Mouse (Mus musculus): ENCODE data around the gene Hrh1. TPM values are rescaled to one million over a fixed set of nuclear protein-coding genes. Genes with fewer than 3 reads are reported as not detected.

Gene Hrh1
- polyA plus RNA-seq, 1 experiment from 2014 or later: 0.32 TPM

DNA sequence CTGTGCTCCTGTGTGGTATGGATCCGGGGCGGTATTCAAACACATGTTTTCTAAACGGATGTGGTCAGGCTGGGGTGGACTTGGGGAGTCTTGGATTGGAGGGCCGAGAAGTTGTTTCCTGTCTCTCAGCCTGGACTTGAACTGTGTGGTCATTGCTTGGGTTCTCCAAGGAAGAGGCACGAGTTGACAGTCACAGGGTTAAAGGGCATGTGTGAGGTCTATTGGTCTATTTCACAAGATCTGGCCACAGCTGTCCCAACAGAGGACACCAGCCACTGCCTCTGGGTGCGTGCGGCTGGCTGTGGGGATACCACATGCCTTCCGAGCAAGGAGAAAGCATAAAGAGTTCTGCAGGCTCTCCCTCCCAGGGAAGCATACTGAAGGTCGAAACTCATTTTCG is 2.7 kb downstream of the Hrh1 start:
- ATAC-seq (ENCODE audit: insufficient read depth, low FRiP score, low TSS enrichment) (no peak), DNase-seq (ENCODE audit: low spot score) (no peak)
- no peaks in the 10 kb centered on the region for H3K9me3 ChIP-seq (ENCODE audit: control insufficient read depth, low read length)
- WGBS: 77% methylated on average over 10 of the region's 10 CpGs
- peaks cover 37% of the 10 kb centered on the region for H3K27me3 ChIP-seq (ENCODE audit: control insufficient read depth, insufficient read depth, low read length)
- no peaks in the 10 kb centered on the region for H3K36me3 ChIP-seq (ENCODE audit: control insufficient read depth, insufficient read depth, low read length)
- H3K4me2 ChIP-seq (ENCODE audit: low read depth): no peak overlapping the region
- no peak overlapping the region for H3K27ac ChIP-seq (ENCODE audit: low read depth, low read length)
- H3K4me3 ChIP-seq (ENCODE audit: low read depth, low read length): no peak overlapping the region
- peaks cover 4% of the 10 kb centered on the region; the same call in 1 of the 2 replicates for H3K4me1 ChIP-seq (ENCODE audit: control insufficient read depth, insufficient read depth, low read length)
- no peak overlapping the region for H3K9ac ChIP-seq (ENCODE audit: low read length)

DNA sequence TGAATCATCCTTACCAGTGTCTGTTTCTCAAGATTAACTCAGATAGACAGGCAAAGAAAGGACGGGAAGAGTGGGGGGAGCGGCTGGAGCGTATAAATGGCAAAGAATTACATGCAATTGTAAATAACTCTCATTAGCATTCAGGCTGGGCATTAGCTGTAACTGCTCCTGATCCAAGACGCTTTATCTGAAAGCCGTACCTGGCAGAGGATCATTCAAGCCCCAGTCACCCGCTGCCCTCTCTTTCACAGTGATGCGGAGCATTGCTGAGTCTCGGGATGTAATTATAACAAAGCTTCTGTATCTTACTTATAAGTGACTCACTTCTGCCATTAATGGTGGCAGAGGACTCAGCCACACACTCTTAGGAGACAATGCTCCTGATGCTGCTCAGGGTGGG is 3.1 kb downstream of the Hrh1 start:
- ATAC-seq (ENCODE audit: insufficient read depth, low FRiP score, low TSS enrichment) (no peak), DNase-seq (ENCODE audit: low spot score) (no peak)
- Histone ChIP-seq H3K4me1 (ENCODE audit: control insufficient read depth, insufficient read depth, low read length) (peaks cover 4% of the 10 kb centered on the region; the same call in 1 of the 2 replicates), H3K27ac (ENCODE audit: low read depth, low read length) (no peak overlapping the region), H3K4me2 (ENCODE audit: low read depth) (no peak overlapping the region), H3K27me3 (ENCODE audit: control insufficient read depth, insufficient read depth, low read length) (peaks cover 37% of the 10 kb centered on the region), H3K4me3 (ENCODE audit: low read depth, low read length) (no peak overlapping the region), H3K36me3 (ENCODE audit: control insufficient read depth, insufficient read depth, low read length) (no peaks in the 10 kb centered on the region), H3K9ac (ENCODE audit: low read length) (no peak overlapping the region), H3K9me3 (ENCODE audit: control insufficient read depth, low read length) (no peaks in the 10 kb centered on the region)
- WGBS: 78% methylated on average over 8 of the region's 8 CpGs

DNA sequence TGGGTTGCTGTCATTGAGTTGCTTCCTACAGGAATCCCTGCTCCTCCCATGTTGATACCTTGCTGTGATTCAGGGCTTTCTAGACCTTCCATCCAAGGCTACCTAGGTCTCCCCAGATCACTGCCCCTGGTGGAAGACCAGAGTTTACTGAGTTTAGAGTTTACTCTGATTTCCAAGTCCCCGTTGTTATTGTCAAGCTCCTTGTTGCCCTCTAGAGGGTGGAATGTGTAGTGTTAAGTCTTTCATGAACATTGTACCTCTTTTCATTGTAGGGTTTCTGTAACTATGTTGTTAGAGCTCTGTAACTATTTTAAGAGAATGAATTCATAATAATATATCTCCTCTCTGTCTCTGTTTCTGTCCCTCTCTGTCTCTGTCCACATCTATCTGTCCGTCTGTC is 4.4 kb downstream of the Hrh1 start:
- 89% methylated on average over 2 of the region's 2 CpGs for WGBS
- H3K9ac ChIP-seq (ENCODE audit: low read length): no peak overlapping the region
- no peak overlapping the region for H3K4me2 ChIP-seq (ENCODE audit: low read depth)
- H3K9me3 ChIP-seq (ENCODE audit: control insufficient read depth, low read length): no peaks in the 10 kb centered on the region
- ATAC-seq (ENCODE audit: insufficient read depth, low FRiP score, low TSS enrichment): no peak
- H3K36me3 ChIP-seq (ENCODE audit: control insufficient read depth, insufficient read depth, low read length): no peaks in the 10 kb centered on the region
- H3K4me1 ChIP-seq (ENCODE audit: control insufficient read depth, insufficient read depth, low read length): peaks cover 4% of the 10 kb centered on the region; the same call in 1 of the 2 replicates
- no peak overlapping the region for H3K4me3 ChIP-seq (ENCODE audit: low read depth, low read length)
- H3K27ac ChIP-seq (ENCODE audit: low read depth, low read length): no peak overlapping the region
- DNase-seq (ENCODE audit: low spot score): no peak
- H3K27me3 ChIP-seq (ENCODE audit: control insufficient read depth, insufficient read depth, low read length): peaks cover 27% of the 10 kb centered on the region

DNA sequence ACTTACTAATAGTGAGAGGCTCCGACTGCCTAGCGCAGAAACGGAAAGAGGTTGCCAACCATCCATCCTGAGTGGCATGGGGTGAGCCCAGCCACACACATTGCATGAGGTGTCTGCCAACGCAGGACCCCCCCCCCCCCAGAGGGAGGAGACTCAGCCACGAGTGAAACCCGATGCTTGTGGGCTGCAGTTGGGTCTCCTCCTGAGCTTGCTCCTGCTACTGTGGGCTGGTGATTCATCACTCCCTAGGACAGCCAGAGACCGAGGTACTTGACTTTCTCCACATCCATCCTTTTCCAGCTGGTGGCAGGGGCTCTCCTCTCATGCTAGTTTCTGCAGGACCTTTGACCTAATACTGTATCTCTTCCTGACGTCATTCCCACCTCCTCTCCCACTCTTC is 5.9 kb downstream of the Hrh1 start:
- DNase-seq (ENCODE audit: low spot score) (no peak), ATAC-seq (ENCODE audit: insufficient read depth, low FRiP score, low TSS enrichment) (no peak)
- no peak overlapping the region for H3K4me3 ChIP-seq (ENCODE audit: low read depth, low read length)
- H3K9ac ChIP-seq (ENCODE audit: low read length): no peak overlapping the region
- no peak overlapping the region for H3K4me2 ChIP-seq (ENCODE audit: low read depth)
- no peaks in the 10 kb centered on the region for H3K36me3 ChIP-seq (ENCODE audit: control insufficient read depth, insufficient read depth, low read length)
- no peaks in the 10 kb centered on the region for H3K4me1 ChIP-seq (ENCODE audit: control insufficient read depth, insufficient read depth, low read length)
- WGBS: 40% methylated on average over 8 of the region's 8 CpGs
- H3K9me3 ChIP-seq (ENCODE audit: control insufficient read depth, low read length): no peaks in the 10 kb centered on the region
- no peak overlapping the region for H3K27ac ChIP-seq (ENCODE audit: low read depth, low read length)
- H3K27me3 ChIP-seq (ENCODE audit: control insufficient read depth, insufficient read depth, low read length): peaks cover 12% of the 10 kb centered on the region

DNA sequence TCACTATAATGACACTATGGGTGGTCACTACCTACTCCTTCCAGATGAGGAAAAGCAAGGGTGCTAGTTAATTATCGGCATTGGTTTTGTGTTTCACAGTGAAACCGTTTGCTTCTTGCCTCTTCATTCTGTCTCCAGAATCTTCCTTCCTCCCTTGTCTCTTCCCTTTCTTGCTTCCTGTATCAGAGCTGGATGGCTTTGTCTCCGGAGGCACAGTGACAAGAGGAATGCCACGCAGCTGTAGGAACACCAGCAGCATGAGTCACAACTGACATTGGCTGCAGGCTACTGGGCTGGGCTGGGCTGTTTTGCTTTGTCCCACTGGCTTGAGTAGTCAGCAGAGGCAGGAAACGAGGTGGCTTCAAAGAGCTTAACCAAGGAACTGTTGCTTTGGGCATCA is 6.4 kb downstream of the Hrh1 start:
- Histone ChIP-seq H3K36me3 (ENCODE audit: control insufficient read depth, insufficient read depth, low read length) (no peaks in the 10 kb centered on the region), H3K4me3 (ENCODE audit: low read depth, low read length) (no peak overlapping the region), H3K9me3 (ENCODE audit: control insufficient read depth, low read length) (no peaks in the 10 kb centered on the region), H3K4me1 (ENCODE audit: control insufficient read depth, insufficient read depth, low read length) (no peaks in the 10 kb centered on the region), H3K9ac (ENCODE audit: low read length) (no peak overlapping the region), H3K4me2 (ENCODE audit: low read depth) (no peak overlapping the region), H3K27ac (ENCODE audit: low read depth, low read length) (no peak overlapping the region), H3K27me3 (ENCODE audit: control insufficient read depth, insufficient read depth, low read length) (peaks cover 7% of the 10 kb centered on the region)
- DNase-seq (ENCODE audit: low spot score) (no peak), ATAC-seq (ENCODE audit: insufficient read depth, low FRiP score, low TSS enrichment) (no peak)
- 59% methylated on average over 5 of the region's 5 CpGs for WGBS

DNA sequence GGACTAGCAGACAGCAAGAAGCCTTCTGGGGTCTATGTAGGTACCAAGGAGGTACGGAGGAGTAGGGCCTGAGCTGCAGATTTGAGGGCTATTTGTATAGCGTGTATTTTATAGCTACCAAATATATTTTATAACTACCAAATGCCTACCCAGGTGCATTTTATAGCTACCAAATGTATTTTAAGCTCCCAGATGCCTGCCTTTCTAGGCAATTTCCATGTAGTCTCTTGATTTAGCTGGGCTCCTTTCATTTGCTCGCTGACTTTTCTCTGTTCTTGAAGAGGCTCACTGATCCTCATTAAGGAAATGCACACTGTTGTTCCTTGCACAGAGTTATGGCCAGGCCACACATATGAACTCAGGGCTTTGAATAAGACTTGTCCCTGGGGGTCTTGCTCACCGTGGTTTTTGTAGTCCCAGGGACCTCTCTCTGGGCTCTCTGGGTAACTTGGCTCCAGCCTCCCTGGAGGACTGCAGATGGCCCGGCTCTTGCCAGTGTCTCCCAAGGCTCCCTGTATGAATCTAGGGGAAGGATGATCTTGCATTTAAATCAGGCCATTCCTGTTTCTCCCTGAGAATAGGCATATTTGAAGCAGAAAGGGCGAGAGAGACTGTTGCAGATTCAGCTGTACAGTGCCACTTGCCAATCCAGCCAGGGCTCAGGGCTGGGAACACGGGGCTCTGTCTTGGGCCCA is 7.2 kb downstream of the Hrh1 start:
- 80% methylated on average over 7 of the region's 7 CpGs for WGBS

DNA sequence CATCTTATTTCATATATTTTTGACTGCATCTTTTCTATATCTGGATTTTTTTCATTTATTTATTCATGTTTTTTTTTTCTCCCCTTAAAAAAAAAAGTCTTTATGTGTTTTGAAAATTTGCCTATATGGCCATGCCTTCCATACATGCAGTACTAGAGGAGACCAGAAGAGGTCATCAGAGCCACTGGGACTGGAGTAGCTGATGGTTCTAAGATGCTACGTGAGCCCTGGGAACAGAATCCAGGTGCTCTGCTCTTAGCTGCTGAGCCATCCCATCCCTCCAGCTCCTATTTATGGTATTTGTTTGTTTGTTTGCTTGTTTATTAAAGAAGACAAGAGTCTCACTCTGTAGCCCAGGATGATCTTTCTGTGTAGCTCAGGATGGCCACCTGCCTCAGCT is 8.9 kb downstream of the Hrh1 start:
- Histone ChIP-seq H3K27ac (ENCODE audit: low read depth, low read length) (no peak overlapping the region), H3K4me1 (ENCODE audit: control insufficient read depth, insufficient read depth, low read length) (no peaks in the 10 kb centered on the region), H3K4me3 (ENCODE audit: low read depth, low read length) (no peak overlapping the region), H3K36me3 (ENCODE audit: control insufficient read depth, insufficient read depth, low read length) (no peaks in the 10 kb centered on the region), H3K27me3 (ENCODE audit: control insufficient read depth, insufficient read depth, low read length) (no peaks in the 10 kb centered on the region), H3K4me2 (ENCODE audit: low read depth) (no peak overlapping the region), H3K9ac (ENCODE audit: low read length) (no peak overlapping the region), H3K9me3 (ENCODE audit: control insufficient read depth, low read length) (no peaks in the 10 kb centered on the region)
- 64% methylated on average over 1 of the region's 1 CpGs for WGBS
- DNase-seq (ENCODE audit: low spot score) (no peak), ATAC-seq (ENCODE audit: insufficient read depth, low FRiP score, low TSS enrichment) (no peak)

More for the DNA sequence above, 7.2 kb downstream of the Hrh1 start:
- Histone ChIP-seq H3K36me3 (ENCODE audit: control insufficient read depth, insufficient read depth, low read length) (no peaks in the 10 kb centered on the region), H3K4me2 (ENCODE audit: low read depth) (no peak overlapping the region), H3K4me1 (ENCODE audit: control insufficient read depth, insufficient read depth, low read length) (no peaks in the 10 kb centered on the region), H3K27me3 (ENCODE audit: control insufficient read depth, insufficient read depth, low read length) (peaks cover under 1% of the 10 kb centered on the region; the same call in 1 of the 2 replicates), H3K27ac (ENCODE audit: low read depth, low read length) (no peak overlapping the region), H3K9ac (ENCODE audit: low read length) (no peak overlapping the region), H3K9me3 (ENCODE audit: control insufficient read depth, low read length) (no peaks in the 10 kb centered on the region), H3K4me3 (ENCODE audit: low read depth, low read length) (no peak overlapping the region)
- no peak for DNase-seq (ENCODE audit: low spot score)
- ATAC-seq (ENCODE audit: insufficient read depth, low FRiP score, low TSS enrichment): no peak

DNA sequence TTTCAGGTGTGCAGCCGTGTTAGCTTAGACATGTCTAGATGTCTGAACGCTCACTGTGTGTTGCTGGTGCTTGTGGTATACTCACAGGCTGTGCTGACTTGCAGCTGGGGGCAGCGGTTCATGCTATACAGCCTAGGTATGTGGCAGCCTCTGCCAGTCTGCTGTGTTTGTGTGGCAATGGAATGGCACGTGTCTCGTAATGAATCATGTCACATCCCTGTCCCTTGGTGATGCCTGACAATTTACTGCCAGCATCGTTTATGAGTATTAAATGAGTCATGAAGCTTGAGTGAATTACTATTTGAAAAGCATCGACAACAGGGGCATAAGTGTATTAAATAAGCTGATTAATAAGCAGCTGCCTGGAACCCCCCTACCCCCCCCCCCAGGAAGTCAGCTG is 9.3 kb downstream of the Hrh1 start:
- H3K27me3 ChIP-seq (ENCODE audit: control insufficient read depth, insufficient read depth, low read length): no peaks in the 10 kb centered on the region
- H3K36me3 ChIP-seq (ENCODE audit: control insufficient read depth, insufficient read depth, low read length): no peaks in the 10 kb centered on the region
- no peak overlapping the region for H3K4me2 ChIP-seq (ENCODE audit: low read depth)
- 89% methylated on average over 7 of the region's 7 CpGs for WGBS
- no peak overlapping the region for H3K27ac ChIP-seq (ENCODE audit: low read depth, low read length)
- no peaks in the 10 kb centered on the region for H3K9me3 ChIP-seq (ENCODE audit: control insufficient read depth, low read length)
- no peak overlapping the region for H3K9ac ChIP-seq (ENCODE audit: low read length)
- H3K4me3 ChIP-seq (ENCODE audit: low read depth, low read length): no peak overlapping the region
- ATAC-seq (ENCODE audit: insufficient read depth, low FRiP score, low TSS enrichment) (no peak), DNase-seq (ENCODE audit: low spot score) (no peak)
- no peaks in the 10 kb centered on the region for H3K4me1 ChIP-seq (ENCODE audit: control insufficient read depth, insufficient read depth, low read length)

DNA sequence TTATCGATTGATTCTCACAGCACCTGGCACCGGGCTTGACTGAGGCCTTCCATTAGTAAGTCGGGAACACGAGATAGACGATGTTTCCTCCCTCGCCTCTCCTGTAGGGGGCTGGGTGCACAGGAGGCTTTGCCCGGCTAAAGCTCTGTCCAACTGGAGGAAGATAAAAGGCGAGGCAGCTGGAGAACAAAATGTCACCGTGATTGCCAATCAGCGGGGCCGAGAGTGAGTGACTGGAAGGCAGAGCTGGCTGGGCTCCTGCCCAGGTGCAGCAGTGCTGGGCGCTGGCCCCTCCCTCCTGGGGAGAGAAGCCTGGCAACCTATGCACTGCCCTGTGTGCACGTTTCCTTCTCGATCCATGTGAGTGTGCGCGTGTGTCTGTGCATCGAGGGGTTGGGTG is 10.5 kb downstream of the Hrh1 start:
- H3K4me2 ChIP-seq (ENCODE audit: low read depth): no peak overlapping the region
- no peaks in the 10 kb centered on the region for H3K9me3 ChIP-seq (ENCODE audit: control insufficient read depth, low read length)
- H3K4me1 ChIP-seq (ENCODE audit: control insufficient read depth, insufficient read depth, low read length): no peaks in the 10 kb centered on the region
- no peak; the same call in 1 of the 2 replicates for ATAC-seq (ENCODE audit: insufficient read depth, low FRiP score, low TSS enrichment)
- H3K36me3 ChIP-seq (ENCODE audit: control insufficient read depth, insufficient read depth, low read length): no peaks in the 10 kb centered on the region
- no peaks in the 10 kb centered on the region for H3K27me3 ChIP-seq (ENCODE audit: control insufficient read depth, insufficient read depth, low read length)
- DNase-seq (ENCODE audit: low spot score): no peak
- WGBS: 50% methylated on average over 17 of the region's 17 CpGs
- no peak overlapping the region for H3K27ac ChIP-seq (ENCODE audit: low read depth, low read length)
- no peak overlapping the region for H3K9ac ChIP-seq (ENCODE audit: low read length)
- no peak overlapping the region for H3K4me3 ChIP-seq (ENCODE audit: low read depth, low read length)
